Mouse (Mus musculus) small intestine, adult 2 months (tissue): ENCODE results near the gene Rhobtb1.

ENCODE experiments used
- CTCF ChIP-seq: fragments of 200-500 bp; IDR thresholded peaks from 2 replicates; pipeline ENCODE4 v1.5.1; 2012; ENCODE audit warnings: low read depth, mild to moderate bottlenecking, control low read depth, inconsistent platforms, low read length, moderate library complexity, mixed read lengths; ENCODE audit not compliant: insufficient replicate concordance, insufficient read length; ENCODE audit errors: extremely low read depth
- POLR2A ChIP-seq: fragments of 200-500 bp; IDR thresholded peaks from 2 replicates; pipeline ENCODE4 v1.6.1; 2012; ENCODE audit warnings: low read depth, mild to moderate bottlenecking, control low read depth, inconsistent platforms, low read length, moderate library complexity

DNA sequence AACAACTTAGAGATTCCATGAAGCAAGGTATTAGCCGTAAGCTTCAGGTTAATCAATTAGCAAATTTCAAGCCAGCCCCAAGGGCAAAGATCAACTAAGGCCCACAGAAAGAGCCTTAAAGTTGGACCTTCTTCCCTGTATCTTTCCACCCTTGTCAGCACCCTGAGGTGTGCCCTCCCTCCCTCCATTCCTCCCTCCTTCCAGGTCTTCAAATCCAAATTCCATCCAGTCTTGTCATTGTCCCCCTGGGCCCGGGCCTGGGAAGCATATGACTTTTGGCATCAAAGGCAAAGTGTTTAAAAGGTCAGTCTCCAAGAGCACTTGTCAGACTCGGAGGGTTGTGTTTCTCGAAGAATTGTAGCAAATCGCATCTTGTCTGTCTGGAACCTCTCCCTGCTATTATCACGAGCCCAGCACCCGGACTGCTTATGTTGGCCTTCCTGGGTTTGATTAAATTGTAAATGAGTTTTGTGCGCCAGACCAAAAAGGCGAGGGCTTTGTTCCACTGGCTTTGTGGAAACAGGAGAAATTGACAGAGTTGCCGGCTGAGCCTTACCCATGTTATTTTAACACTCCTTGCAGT lies 116.9 kb downstream of the Rhobtb1 start:
- TF ChIP-seq POLR2A: no peak
- no peak for TF ChIP-seq CTCF
